Mouse (Mus musculus) C2C12 (cell line): ENCODE measurements around the gene Ophn1. TPM values are rescaled to one million over a fixed set of nuclear protein-coding genes. Genes with fewer than 3 reads are reported as not detected.

Experiments
- H3K27me3 ChIP-seq: one replicate; pipeline ENCODE4 v1.6.1; 2011; ENCODE audit not compliant: control insufficient read depth, insufficient read depth, insufficient read length
- H3K36me3 ChIP-seq: one replicate; pipeline ENCODE4 v1.6.1; 2011; ENCODE audit not compliant: control insufficient read depth, insufficient read depth
- H3K4me3 ChIP-seq: one replicate; pipeline ENCODE4 v1.5.1; 2011; ENCODE audit warnings: mild to moderate bottlenecking, control low read depth; ENCODE audit not compliant: poor library complexity, insufficient read depth, severe bottlenecking
- H3K79me2 ChIP-seq: one replicate; pipeline ENCODE4 v1.6.1; 2011; ENCODE audit not compliant: control insufficient read depth, insufficient read depth
- H3K79me3 ChIP-seq: one replicate; pipeline ENCODE4 v1.6.1; 2011; ENCODE audit warnings: low read depth, control low read depth
- H3ac ChIP-seq: one replicate; pipeline ENCODE3; 2011; ENCODE audit warnings: low read depth; ENCODE audit not compliant: control insufficient read depth, insufficient read length
- CEBPB ChIP-seq: IDR thresholded peaks from one replicate; pipeline ENCODE4 v1.6.1; 2011; ENCODE audit warnings: low read depth, mild to moderate bottlenecking, control low read depth, moderate library complexity
- CTCF ChIP-seq: IDR thresholded peaks from one replicate; pipeline ENCODE4 v1.5.1; 2011; ENCODE audit not compliant: control insufficient read depth, insufficient read depth, insufficient read length
- FOSL1 ChIP-seq: IDR thresholded peaks from one replicate; pipeline ENCODE4 v1.8.0; 2011; ENCODE audit warnings: mild to moderate bottlenecking, low read length; ENCODE audit not compliant: poor library complexity, insufficient read depth, severe bottlenecking
- MAX ChIP-seq: IDR thresholded peaks from one replicate; pipeline ENCODE4 v1.6.1; 2011; ENCODE audit warnings: mild to moderate bottlenecking, control low read depth
- MYOD1 ChIP-seq: IDR thresholded peaks from one replicate; pipeline ENCODE4 v1.6.1; 2011; ENCODE audit warnings: low read depth; ENCODE audit not compliant: control insufficient read depth, insufficient read length
- MYOG ChIP-seq: IDR thresholded peaks from one replicate; pipeline ENCODE4 v1.6.1; 2011; ENCODE audit not compliant: control insufficient read depth, insufficient read length; ENCODE audit errors: extremely low read depth
- USF1 ChIP-seq: IDR thresholded peaks from one replicate; pipeline ENCODE4 v1.6.1; 2011; ENCODE audit warnings: low read depth, mild to moderate bottlenecking, control low read depth, moderate library complexity
- polyA plus RNA-seq: library from polyadenylated mRNA; unstranded; fragments of >200 nt; fragmentation: generic; extraction: Trizol; gene quantifications from one replicate; pipeline ENCODE4 v1.2.1, GENCODE M21; 2012; ENCODE audit warnings: missing spikeins

Gene Ophn1
- polyA plus RNA-seq, 1 experiment: 1.3 TPM

GRCm38 (mm10) chrX:98908910-98909309, 18.1 kb upstream of the Ophn1 start:
- H3K79me3 ChIP-seq: no peaks in the 10 kb centered on the region
- H3K36me3 ChIP-seq: no peaks in the 10 kb centered on the region
- H3K27me3 ChIP-seq: no peaks in the 10 kb centered on the region
- no peak overlapping the region for H3K4me3 ChIP-seq
- H3K79me2 ChIP-seq: no peaks in the 10 kb centered on the region
- H3ac ChIP-seq: no peak overlapping the region
- TF ChIP-seq MYOD1: no peak
- TF ChIP-seq USF1: no peak
- TF ChIP-seq CTCF: no peak
- no peak for TF ChIP-seq CEBPB
- TF ChIP-seq MYOG: no peak
- no peak for TF ChIP-seq FOSL1
- TF ChIP-seq MAX: no peak

DNA sequence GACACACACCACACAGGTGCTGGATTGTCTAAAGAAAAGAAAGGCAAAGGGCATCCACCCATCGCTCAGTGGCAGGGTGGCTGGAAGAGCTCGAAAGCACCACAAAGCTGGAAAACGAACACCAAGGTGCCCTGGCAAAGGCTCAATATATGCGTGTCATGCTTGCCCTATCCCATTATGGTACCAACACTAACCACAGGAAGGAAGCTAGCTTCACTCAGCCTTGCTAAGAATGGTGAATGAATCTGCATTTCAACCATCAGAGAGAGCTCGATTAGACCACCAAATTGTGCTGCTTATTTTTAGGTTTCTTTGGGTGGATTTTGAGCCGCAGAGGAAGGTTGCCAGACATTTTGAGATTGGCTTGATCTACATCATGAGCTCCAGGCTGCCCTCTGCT, 13.4 kb upstream of the Ophn1 start:
- H3K4me3 ChIP-seq: no peak overlapping the region

GRCm38 (mm10) chrX:98898307-98898706, 7.5 kb upstream of the Ophn1 start:
- Histone ChIP-seq H3ac (no peak overlapping the region), H3K79me2 (no peaks in the 10 kb centered on the region), H3K4me3 (no peak overlapping the region), H3K79me3 (no peaks in the 10 kb centered on the region), H3K27me3 (no peaks in the 10 kb centered on the region), H3K36me3 (no peaks in the 10 kb centered on the region)
- TF ChIP-seq MYOD1 (no peak), FOSL1 (no peak), MAX (no peak), CEBPB (no peak), USF1 (no peak), MYOG (no peak), CTCF (no peak)

More for the DNA sequence above, 13.4 kb upstream of the Ophn1 start:
- TF ChIP-seq MAX (no peak), USF1 (no peak), MYOD1 (no peak), CEBPB (no peak), FOSL1 (no peak), CTCF (no peak), MYOG (no peak)
- H3K79me3 ChIP-seq: no peaks in the 10 kb centered on the region
- no peaks in the 10 kb centered on the region for H3K79me2 ChIP-seq
- no peak overlapping the region for H3ac ChIP-seq
- H3K27me3 ChIP-seq: no peaks in the 10 kb centered on the region
- no peaks in the 10 kb centered on the region for H3K36me3 ChIP-seq

- no peaks in the 10 kb centered on the region for H3K27me3 ChIP-seq
- TF ChIP-seq FOSL1: no peak
- no peak for TF ChIP-seq CTCF
- no peak for TF ChIP-seq MYOD1
- TF ChIP-seq MYOG: no peak
- H3ac ChIP-seq: peak overlapping the region; percentile 51
Measured at GRCm38 (mm10) chrX:98890072-98890405, 786 bp downstream of the Ophn1 start.

GRCm38 (mm10) chrX:98881983-98882382, 8.8 kb downstream of the Ophn1 start:
- TF ChIP-seq MYOG (no peak), FOSL1 (no peak), CEBPB (no peak), MYOD1 (no peak), USF1 (no peak), CTCF (no peak), MAX (no peak)
- Histone ChIP-seq H3K27me3 (no peaks in the 10 kb centered on the region), H3ac (no peak overlapping the region), H3K4me3 (no peak overlapping the region), H3K36me3 (no peaks in the 10 kb centered on the region), H3K79me3 (no peaks in the 10 kb centered on the region), H3K79me2 (no peaks in the 10 kb centered on the region)

More at GRCm38 (mm10) chrX:98890072-98890405, 786 bp downstream of the Ophn1 start:
- H3K79me3 ChIP-seq: no peaks in the 10 kb centered on the region
- no peaks in the 10 kb centered on the region for H3K79me2 ChIP-seq
- no peak overlapping the region for H3K4me3 ChIP-seq
- H3K36me3 ChIP-seq: no peaks in the 10 kb centered on the region

DNA sequence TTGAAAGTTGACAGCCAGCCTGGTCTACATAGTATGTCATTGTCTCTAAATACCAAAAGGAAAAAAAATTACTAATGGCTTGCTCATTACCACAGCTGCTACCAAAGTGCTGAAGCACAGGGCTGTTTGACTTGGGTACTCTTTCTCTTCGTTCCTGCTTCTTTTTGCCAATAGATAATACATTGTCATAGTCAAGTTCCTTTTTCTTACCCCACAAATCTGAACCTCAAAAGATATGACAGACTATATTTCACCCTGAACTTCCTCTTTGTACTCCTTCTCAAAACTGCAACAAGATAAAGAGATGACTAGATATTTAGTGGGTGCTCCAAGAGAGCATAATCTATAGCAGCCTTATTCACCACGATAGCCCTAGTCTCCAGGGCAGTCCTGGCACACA, 9.7 kb downstream of the Ophn1 start:
- Histone ChIP-seq H3K27me3 (no peaks in the 10 kb centered on the region), H3K79me2 (no peaks in the 10 kb centered on the region), H3K4me3 (no peak overlapping the region), H3ac (no peak overlapping the region), H3K79me3 (no peaks in the 10 kb centered on the region), H3K36me3 (no peaks in the 10 kb centered on the region)
- TF ChIP-seq MYOD1 (no peak), FOSL1 (no peak), MAX (no peak), MYOG (no peak), USF1 (no peak), CTCF (no peak), CEBPB (no peak)
